Mouse (Mus musculus): ENCODE results near the gene Zfp36l1. TPM values are rescaled to one million over a fixed set of nuclear protein-coding genes. Genes with fewer than 3 reads are reported as not detected.
A peak's percentile ranks its signal among the peaks of the same experiment; 100 is the strongest.

Zfp36l1 gene
- polyA plus RNA-seq, 1 experiment = 253 TPM

DNA sequence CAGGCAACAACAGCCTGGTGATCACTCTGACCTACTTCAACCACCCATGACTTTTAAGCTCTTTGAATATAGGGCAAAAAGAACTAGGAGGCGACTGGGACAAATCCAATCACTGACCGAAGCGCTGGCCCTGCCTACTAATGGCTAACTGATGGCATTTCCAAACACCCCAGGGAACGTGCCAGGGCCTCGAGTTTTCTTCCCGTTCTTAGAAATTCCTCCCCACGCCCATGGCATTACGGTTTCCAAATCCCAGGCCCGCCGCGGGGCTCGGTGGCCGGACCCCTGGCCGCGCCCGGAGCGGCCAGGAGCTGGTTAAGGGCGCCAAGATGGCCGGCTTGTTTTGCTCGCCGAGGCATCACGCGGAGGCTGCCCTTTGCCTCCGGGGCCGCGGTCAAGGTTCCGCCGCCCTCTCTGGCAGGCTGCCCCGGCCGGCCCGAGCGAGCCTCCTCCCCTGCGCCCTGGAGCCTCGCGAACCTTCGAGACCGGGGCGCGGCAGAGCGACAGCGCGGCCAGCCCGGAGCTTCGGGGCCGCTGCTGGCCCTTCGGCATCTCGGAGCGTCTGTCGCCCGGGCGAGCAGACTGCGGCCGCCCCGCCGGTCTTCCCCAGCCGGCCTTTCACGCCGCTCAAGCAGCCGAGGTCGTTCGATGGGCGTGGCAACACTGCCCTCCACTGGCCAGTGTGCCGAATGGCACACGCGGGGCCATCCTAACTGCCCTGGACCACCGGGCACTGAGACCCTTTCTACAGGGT, 19.6 kb upstream of the Zfp36l1 start:
- no peaks in the 10 kb centered on the region for H3K36me3 ChIP-seq (ENCODE audit: control insufficient read depth, insufficient read depth, low read length)
- H3K27me3 ChIP-seq (ENCODE audit: control insufficient read depth, insufficient read depth, low read length) = no peaks in the 10 kb centered on the region
- peak overlapping the region; percentile 87 for H3K27ac ChIP-seq (ENCODE audit: control insufficient read depth, insufficient read depth, low read length)
- peak overlapping the region; percentile 88 for H3K4me3 ChIP-seq (ENCODE audit: control insufficient read depth, insufficient read depth, low read length)
- TF ChIP-seq CTCF (IDR thresholded peaks at IDR 0.05; ENCODE audit: borderline replicate concordance, control insufficient read depth, extremely low read depth, insufficient read depth, low read length, poor library complexity) (peak; percentile 99), POLR2A (IDR thresholded peaks at IDR 0.05; ENCODE audit: control insufficient read depth, extremely low read depth, insufficient read depth, low read length, poor library complexity) (peak; percentile 43; the same call in 1 of the 2 replicates)
- 2% methylated on average over 66 of the region's 66 CpGs for WGBS
- H3K4me1 ChIP-seq (replicated peaks; ENCODE audit: control insufficient read depth, insufficient read depth, low read length) = peaks cover 28% of the 10 kb centered on the region
- peak; percentile 71 for DNase-seq

DNA sequence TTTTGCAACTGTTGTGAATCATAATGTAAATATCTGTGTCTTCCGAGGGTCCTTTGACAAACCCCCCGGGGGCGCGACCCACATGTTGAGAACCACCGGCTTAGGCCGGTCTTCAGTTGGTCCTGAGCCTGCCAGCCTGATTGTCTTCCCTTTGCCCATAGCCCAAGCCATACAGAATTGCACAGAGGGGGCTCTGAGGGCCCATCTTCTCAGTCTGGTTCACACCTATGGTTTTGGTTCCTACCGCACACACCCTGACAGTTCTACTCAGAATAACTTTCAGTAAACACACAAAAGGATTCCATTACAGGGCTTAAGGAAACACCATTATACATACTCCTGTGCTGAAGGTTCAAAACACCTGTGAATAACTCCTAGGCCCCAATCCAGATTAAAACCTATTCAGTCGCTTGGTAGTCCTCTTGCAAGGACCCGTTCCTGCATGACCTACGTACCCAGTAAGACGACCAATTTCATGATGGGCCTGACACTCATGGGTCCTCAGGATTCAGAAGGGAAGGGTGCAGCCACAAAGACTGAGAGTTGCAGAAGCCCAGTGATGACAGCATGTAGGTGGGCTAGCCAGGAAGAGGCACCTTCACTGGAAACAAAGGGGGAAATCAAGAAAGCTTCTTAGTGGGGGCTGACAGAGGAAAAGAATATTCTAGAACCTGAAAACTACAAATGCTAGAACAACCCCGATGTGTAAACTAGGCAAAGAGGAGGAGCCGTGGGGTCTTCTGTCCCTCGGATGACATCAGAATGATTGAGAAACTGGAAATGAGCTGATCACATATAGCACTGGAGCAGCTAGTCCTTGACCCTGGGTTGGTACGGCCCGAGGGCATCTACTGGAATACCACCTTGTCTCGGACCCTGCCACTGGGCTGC, 18.8 kb upstream of the Zfp36l1 start:
- Histone ChIP-seq H3K36me3 (ENCODE audit: control insufficient read depth, insufficient read depth, low read length) (no peaks in the 10 kb centered on the region), H3K27ac (ENCODE audit: control insufficient read depth, insufficient read depth, low read length) (peak overlapping the region; percentile 87), H3K4me3 (ENCODE audit: control insufficient read depth, insufficient read depth, low read length) (peak overlapping the region; percentile 88), H3K27me3 (ENCODE audit: control insufficient read depth, insufficient read depth, low read length) (no peaks in the 10 kb centered on the region), H3K4me1 (replicated peaks; ENCODE audit: control insufficient read depth, insufficient read depth, low read length) (peaks cover 28% of the 10 kb centered on the region)
- DNase-seq = peak; percentile 21
- TF ChIP-seq POLR2A (IDR thresholded peaks at IDR 0.05; ENCODE audit: control insufficient read depth, extremely low read depth, insufficient read depth, low read length, poor library complexity) (no peak), CTCF (IDR thresholded peaks at IDR 0.05; ENCODE audit: borderline replicate concordance, control insufficient read depth, extremely low read depth, insufficient read depth, low read length, poor library complexity) (no peak)
- WGBS = 57% methylated on average over 17 of the region's 17 CpGs

DNA sequence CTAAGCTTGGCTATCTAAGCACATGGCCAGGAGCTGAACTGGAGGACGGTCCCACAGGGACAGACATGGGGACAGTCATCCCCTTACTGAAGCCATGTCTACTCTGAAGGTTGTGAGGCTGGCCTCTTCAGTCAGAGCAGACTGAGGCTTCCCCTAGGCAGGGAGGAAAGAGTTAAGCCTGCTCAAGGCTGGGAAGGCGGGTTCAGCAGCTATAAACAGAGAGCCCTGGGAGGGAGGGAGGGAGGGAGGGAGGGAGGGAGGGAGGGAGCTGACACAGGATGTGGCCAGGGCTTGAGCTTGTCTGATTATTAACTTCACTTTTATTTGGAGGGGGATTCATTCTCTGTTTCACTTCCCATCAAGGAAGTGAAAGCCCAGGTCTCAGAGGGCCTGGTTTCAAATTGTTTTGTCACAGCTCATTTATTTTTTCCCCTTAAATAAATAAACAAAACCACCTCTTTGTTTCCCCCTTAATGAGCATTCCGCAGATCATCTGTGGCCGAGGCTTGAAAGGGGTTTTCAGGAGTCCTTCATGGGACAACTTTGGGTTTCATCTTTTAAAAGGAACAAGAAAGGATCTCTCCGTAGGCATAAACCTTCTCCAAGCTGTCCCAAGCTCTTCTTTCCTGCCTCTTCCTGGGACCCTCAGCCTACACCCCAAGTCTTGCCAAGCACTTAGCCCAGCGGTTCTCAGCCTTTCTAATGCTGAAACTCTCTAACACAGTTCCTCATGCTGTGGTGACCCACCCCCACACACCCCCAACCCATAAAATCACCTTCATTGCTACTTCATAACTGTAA, 17.9 kb upstream of the Zfp36l1 start:
- no peaks in the 10 kb centered on the region for H3K36me3 ChIP-seq (ENCODE audit: control insufficient read depth, insufficient read depth, low read length)
- TF ChIP-seq POLR2A (IDR thresholded peaks at IDR 0.05; ENCODE audit: control insufficient read depth, extremely low read depth, insufficient read depth, low read length, poor library complexity) (no peak), CTCF (IDR thresholded peaks at IDR 0.05; ENCODE audit: borderline replicate concordance, control insufficient read depth, extremely low read depth, insufficient read depth, low read length, poor library complexity) (no peak)
- DNase-seq = peak; percentile 35
- H3K4me1 ChIP-seq (replicated peaks; ENCODE audit: control insufficient read depth, insufficient read depth, low read length) = peaks cover 28% of the 10 kb centered on the region
- no peaks in the 10 kb centered on the region for H3K27me3 ChIP-seq (ENCODE audit: control insufficient read depth, insufficient read depth, low read length)
- H3K4me3 ChIP-seq (ENCODE audit: control insufficient read depth, insufficient read depth, low read length) = peak overlapping the region; percentile 2; the same call in 1 of the 2 replicates
- H3K27ac ChIP-seq (ENCODE audit: control insufficient read depth, insufficient read depth, low read length) = peak overlapping the region; percentile 87
- WGBS = 16% methylated on average over 6 of the region's 6 CpGs

- Histone ChIP-seq H3K27me3 (ENCODE audit: control insufficient read depth, insufficient read depth, low read length) (no peaks in the 10 kb centered on the region), H3K4me3 (ENCODE audit: control insufficient read depth, insufficient read depth, low read length) (no peak overlapping the region), H3K4me1 (replicated peaks; ENCODE audit: control insufficient read depth, insufficient read depth, low read length) (peaks cover 28% of the 10 kb centered on the region), H3K27ac (ENCODE audit: control insufficient read depth, insufficient read depth, low read length) (no peak overlapping the region), H3K36me3 (ENCODE audit: control insufficient read depth, insufficient read depth, low read length) (no peaks in the 10 kb centered on the region)
- TF ChIP-seq CTCF (IDR thresholded peaks at IDR 0.05; ENCODE audit: borderline replicate concordance, control insufficient read depth, extremely low read depth, insufficient read depth, low read length, poor library complexity) = no peak
- TF ChIP-seq POLR2A (IDR thresholded peaks at IDR 0.05; ENCODE audit: control insufficient read depth, extremely low read depth, insufficient read depth, low read length, poor library complexity) = no peak
- WGBS = 98% methylated on average over 8 of the region's 8 CpGs
- DNase-seq = peak; percentile 66
These were observed 16.7 kb upstream of the Zfp36l1 start for GRCm38 (mm10) chr12:80129531-80129930.

GRCm38 (mm10) chr12:80127191-80127762, 14.5 kb upstream of the Zfp36l1 start:
- no peak for DNase-seq
- no peak overlapping the region for H3K27ac ChIP-seq (ENCODE audit: control insufficient read depth, insufficient read depth, low read length)
- no peaks in the 10 kb centered on the region for H3K27me3 ChIP-seq (ENCODE audit: control insufficient read depth, insufficient read depth, low read length)
- H3K4me3 ChIP-seq (ENCODE audit: control insufficient read depth, insufficient read depth, low read length) = no peak overlapping the region
- TF ChIP-seq POLR2A (IDR thresholded peaks at IDR 0.05; ENCODE audit: control insufficient read depth, extremely low read depth, insufficient read depth, low read length, poor library complexity) = no peak
- H3K4me1 ChIP-seq (replicated peaks; ENCODE audit: control insufficient read depth, insufficient read depth, low read length) = peaks cover 33% of the 10 kb centered on the region
- H3K36me3 ChIP-seq (ENCODE audit: control insufficient read depth, insufficient read depth, low read length) = no peaks in the 10 kb centered on the region
- WGBS = 94% methylated on average over 5 of the region's 5 CpGs

DNA sequence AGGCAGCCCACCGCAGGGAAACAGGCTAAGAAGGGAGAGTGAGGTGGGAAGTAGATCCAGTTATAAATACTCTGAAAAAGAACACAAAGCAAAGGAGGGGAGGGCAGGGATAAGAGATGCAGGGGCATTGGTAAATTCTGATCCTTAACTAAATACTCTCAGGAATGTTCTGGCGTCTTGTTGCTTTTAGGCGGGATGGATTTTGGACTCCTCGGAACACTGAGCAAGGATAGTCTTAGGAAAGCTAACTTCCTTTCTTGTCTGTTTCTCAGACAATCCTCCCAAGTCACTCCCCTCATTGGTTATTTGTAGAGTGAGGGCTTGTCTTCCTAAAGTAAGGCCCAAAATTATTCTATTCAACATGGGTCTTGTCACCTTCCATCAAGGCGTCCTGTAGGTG, 12.5 kb upstream of the Zfp36l1 start:
- Histone ChIP-seq H3K4me3 (ENCODE audit: control insufficient read depth, insufficient read depth, low read length) (no peak overlapping the region), H3K27me3 (ENCODE audit: control insufficient read depth, insufficient read depth, low read length) (no peaks in the 10 kb centered on the region), H3K4me1 (replicated peaks; ENCODE audit: control insufficient read depth, insufficient read depth, low read length) (peaks cover 19% of the 10 kb centered on the region), H3K36me3 (ENCODE audit: control insufficient read depth, insufficient read depth, low read length) (no peaks in the 10 kb centered on the region), H3K27ac (ENCODE audit: control insufficient read depth, insufficient read depth, low read length) (no peak overlapping the region)
- over 99% methylated on average over 5 of the region's 5 CpGs for WGBS
- DNase-seq = no peak
- no peak for TF ChIP-seq CTCF (IDR thresholded peaks at IDR 0.05; ENCODE audit: borderline replicate concordance, control insufficient read depth, extremely low read depth, insufficient read depth, low read length, poor library complexity)
- no peak for TF ChIP-seq POLR2A (IDR thresholded peaks at IDR 0.05; ENCODE audit: control insufficient read depth, extremely low read depth, insufficient read depth, low read length, poor library complexity)

Measured in thymus, adult 2 months (tissue).